Mouse (Mus musculus) E14TG2a.4 (cell line): Measurements from ENCODE around the gene Acer3.

ENCODE experiments used
- CTCF ChIP-seq: conservative IDR thresholded peaks from 2 replicates; pipeline ENCODE4 v1.5.1; 2014; ENCODE audit warnings: low read length
- POU5F1 ChIP-seq: IDR thresholded peaks from 2 replicates; pipeline ENCODE4 v1.6.1; 2014; ENCODE audit warnings: low read length, borderline replicate concordance

DNA sequence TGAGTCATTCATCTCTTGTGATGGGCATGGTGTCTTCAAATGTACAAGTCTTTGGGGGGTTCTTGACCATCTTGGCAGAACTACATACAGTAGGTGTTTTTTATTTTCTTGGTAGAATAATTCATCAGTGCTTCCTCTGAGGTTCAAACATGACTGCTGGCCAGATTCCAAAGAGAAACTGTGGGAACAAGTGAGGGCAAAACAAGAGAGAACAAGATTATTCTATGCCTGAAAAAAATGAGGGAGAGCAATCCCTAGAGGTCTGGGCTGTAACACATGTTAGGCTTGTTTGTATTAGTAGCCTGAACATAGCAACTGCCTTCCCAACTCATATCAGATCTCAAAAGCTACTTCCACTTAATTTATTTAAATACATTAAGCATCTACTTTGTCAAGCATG lies 104.3 kb downstream of the Acer3 start:
- TF ChIP-seq CTCF (no peak), POU5F1 (no peak)
